Comparison of ENCODE assay signal across 9 mouse cellular contexts in genomic region chr1:143788584-143789227, GRCm38 (mm10). TPM values are rescaled to one million over a fixed set of nuclear protein-coding genes. Genes with fewer than 3 reads are reported as not detected.
DNase-seq lines count a peak whose midpoint lies in the region; ATAC-seq and TF ChIP-seq lines count a peak whose summit lies in the region.
"Had no signal": no experiment of that assay in that cellular context is flagged by ENCODE, and none has a peak within 500 bp of the region (broad histone marks: within the 10 kb centered on the region; RNA-seq: fewer than 3 reads in every experiment).

No protein-coding gene starts in this region.

- H3K27me3 ChIP-seq in lung, embryonic 14.5 days (ENCODE audit: insufficient read depth, low read length): no peaks in the 10 kb centered on the region
- H3K27me3 ChIP-seq: limb, embryonic 15.5 days had no signal

- peaks cover 12% of the 10 kb centered on the region; the same call in 1 of the 2 replicates for H3K36me3 ChIP-seq in lung, embryonic 14.5 days (ENCODE audit: insufficient read depth)

- H3K4me1 ChIP-seq in lung, embryonic 14.5 days (ENCODE audit: insufficient read depth): no peaks in the 10 kb centered on the region
- H3K4me1 ChIP-seq: limb, embryonic 15.5 days had no signal

- 80% methylated on average over 2 of the region's 2 CpGs for WGBS in lung, embryonic 14.5 days

- no peak overlapping the region for H3K9ac ChIP-seq in lung, embryonic 14.5 days
- H3K9ac ChIP-seq: limb, embryonic 15.5 days had no signal

- peak; percentile 31 for DNase-seq in gastrocnemius, adult 2 months
- no peak for DNase-seq in gastrocnemius, postnatal 36 days
- DNase-seq in 416B (ENCODE audit: low read depth): peak; percentile 64
- DNase-seq in lung, embryonic 14.5 days: peak; percentile 63
- DNase-seq in testis, postnatal 10 days (ENCODE audit: low spot score): peak; percentile 66
- no peak for DNase-seq in right cerebral cortex, postnatal 14 days

- no peaks in the 10 kb centered on the region for H3K9me3 ChIP-seq in lung, embryonic 14.5 days (ENCODE audit: low read depth, low read length)
- H3K9me3 ChIP-seq: limb, embryonic 15.5 days had no signal

- intact Hi-C loops in gastrocnemius, adult 2 months (cut with DNase I): no loop called here
- intact Hi-C loops in gastrocnemius, postnatal 36 days (cut with DNase I): no loop called here

- no peak overlapping the region for H3K4me3 ChIP-seq in gastrocnemius, adult 2 months
- no peak overlapping the region for H3K4me3 ChIP-seq in lung, embryonic 14.5 days (ENCODE audit: low read depth, low read length)
- H3K4me3 ChIP-seq: limb, embryonic 15.5 days had no signal

- ATAC-seq in activated CD4-positive, CD25-positive, alpha-beta regulatory T cell, adult 4 months: peak; percentile 92
- ATAC-seq in granulocyte monocyte progenitor cell, adult 5-6 weeks (replicated peaks; ENCODE audit: poor library complexity, severe bottlenecking): peak; percentile 85
- ATAC-seq in lung, embryonic 14.5 days (ENCODE audit: insufficient read depth): peak; percentile 24; the same call in 1 of the 2 replicates

- no peak overlapping the region for H3K27ac ChIP-seq in gastrocnemius, adult 2 months
- no peak overlapping the region for H3K27ac ChIP-seq in lung, embryonic 14.5 days (ENCODE audit: low read depth)
- H3K27ac ChIP-seq: limb, embryonic 15.5 days had no signal

- TF ChIP-seq CTCF in gastrocnemius, adult 2 months (IDR thresholded peaks at IDR 0.05): peak; percentile 82
- TF ChIP-seq CTCF in lung, embryonic 14.5 days (IDR thresholded peaks at IDR 0.05; ENCODE audit: low read depth): peak; percentile 65

- no peak overlapping the region for H3K4me2 ChIP-seq in lung, embryonic 14.5 days
- H3K4me2 ChIP-seq: limb, embryonic 15.5 days had no signal

RNA-seq across cellular contexts. Expression of gene Uchl5, which starts 11.6 kb away (rescaled TPM):
- 10 to 100 TPM; 19.6 to 28.3 TPM for total RNA-seq in gastrocnemius, adult 2 months (2021)
- total RNA-seq in gastrocnemius, postnatal 36 days (2021): 10 to 100 TPM; 24.8 to 25.1 TPM
- 10 to 100 TPM; 63.2 to 68.9 TPM for polyA plus RNA-seq in activated CD4-positive, CD25-positive, alpha-beta regulatory T cell, adult 4 months (2017; shearing (Covaris generic))
- 137 and 152 TPM in 2 replicates for total RNA-seq in granulocyte monocyte progenitor cell, adult 5-6 weeks (2014; fragmentation: Nextera tagmentation)
- 200 and 210 TPM in 2 replicates for total RNA-seq in granulocyte monocyte progenitor cell, adult 5-6 weeks (2017)
- polyA plus RNA-seq in lung, embryonic 14.5 days (2014; fragmentation: Nextera tagmentation; extraction: Ambion mirVana): 74.0 and 77.6 TPM in 2 replicates

RNA-seq across cellular contexts. Expression of gene Trove2, which starts 11.8 kb away (rescaled TPM):
- 1 to 10 TPM; 2.7 to 3.8 TPM for total RNA-seq in gastrocnemius, adult 2 months (2021)
- total RNA-seq in gastrocnemius, postnatal 36 days (2021): 1 to 10 TPM; 2.2 to 2.8 TPM
- 1 to 10 TPM; 3.9 to 4.3 TPM for polyA plus RNA-seq in activated CD4-positive, CD25-positive, alpha-beta regulatory T cell, adult 4 months (2017; shearing (Covaris generic))
- 1.3 and 1.5 TPM in 2 replicates for total RNA-seq in granulocyte monocyte progenitor cell, adult 5-6 weeks (2014; fragmentation: Nextera tagmentation)
- total RNA-seq in granulocyte monocyte progenitor cell, adult 5-6 weeks (2017): 1.3 and 2.1 TPM in 2 replicates
- 20.1 and 21.2 TPM in 2 replicates for polyA plus RNA-seq in lung, embryonic 14.5 days (2014; fragmentation: Nextera tagmentation; extraction: Ambion mirVana)

Comparison
In these comparisons a context has a peak if more than half of its experiments do, and no peak if none do; other contexts are left out.
1. DNase-seq: peak in gastrocnemius, adult 2 months (single experiment), 416B (single experiment), lung, embryonic 14.5 days (single experiment) and testis, postnatal 10 days (single experiment); none in gastrocnemius, postnatal 36 days (0 of 2) and right cerebral cortex, postnatal 14 days (single experiment).
2. ATAC-seq: peak in every context shown above with its lines; median percentile 92 in activated CD4-positive, CD25-positive, alpha-beta regulatory T cell, adult 4 months; 85 in granulocyte monocyte progenitor cell, adult 5-6 weeks; 24 in lung, embryonic 14.5 days.
3. RNA of gene Uchl5, which starts 11.6 kb away (total RNA-seq): 137 to 210 TPM in granulocyte monocyte progenitor cell, adult 5-6 weeks; 19.6 to 28.3 TPM in gastrocnemius, adult 2 months and 24.8 to 25.1 TPM in gastrocnemius, postnatal 36 days; every median in the first group is over 4 times any median in the second.